Mouse (Mus musculus): ENCODE data around the gene Olfr1239. TPM values are rescaled to one million over a fixed set of nuclear protein-coding genes. Genes with fewer than 3 reads are reported as not detected.

Gene Olfr1239
- not detected in 2 replicates for polyA plus RNA-seq (2012; rRNA removed)

GRCm38 (mm10) chr2:89420307-89420706 is at the start of gene Olfr1239:
Gene Olfr1239, minus strand, starts transcription at chr2:89420407.

GRCm38 (mm10) chr2:89442900-89443299 is 22.7 kb upstream of the Olfr1239 start, which contains the start of gene Olfr1240:
Gene Olfr1240, minus strand, starts transcription at chr2:89443000.

GRCm38 (mm10) chr2:89409576-89409975 is 10.6 kb downstream of the Olfr1239 start, which contains the start of gene Olfr1238:
Gene Olfr1238, minus strand, starts transcription at chr2:89409676.

Other genes starting within 250 kb of the Olfr1239 start
- gene Olfr1225, start 245.7 kb downstream of the Olfr1239 start, polyA plus RNA-seq (2012; rRNA removed): not detected in 2 replicates
- not detected in 2 replicates for gene Olfr1226, start 220.4 kb downstream of the Olfr1239 start, polyA plus RNA-seq (2012; rRNA removed)
- not detected in 2 replicates for gene Olfr1228, start 166.3 kb downstream of the Olfr1239 start, polyA plus RNA-seq (2012; rRNA removed)
- not detected in 2 replicates for gene Olfr1229, start 132.4 kb downstream of the Olfr1239 start, polyA plus RNA-seq (2012; rRNA removed)
- not detected in 2 replicates for gene Olfr1230, start 123.1 kb downstream of the Olfr1239 start, polyA plus RNA-seq (2012; rRNA removed)
- gene Olfr1231, start 113.3 kb downstream of the Olfr1239 start, polyA plus RNA-seq (2012; rRNA removed): not detected in 2 replicates
- not detected in 2 replicates for gene Olfr1232, start 90.7 kb downstream of the Olfr1239 start, polyA plus RNA-seq (2012; rRNA removed)
- gene Olfr1233, start 78.0 kb downstream of the Olfr1239 start, polyA plus RNA-seq (2012; rRNA removed): not detected in 2 replicates
- gene Olfr1234, start 55.5 kb downstream of the Olfr1239 start, polyA plus RNA-seq (2012; rRNA removed): not detected in 2 replicates
- not detected in 2 replicates for gene Olfr1238, start 10.7 kb downstream of the Olfr1239 start, polyA plus RNA-seq (2012; rRNA removed)
- gene Olfr1240, start 22.6 kb upstream of the Olfr1239 start, polyA plus RNA-seq (2012; rRNA removed): not detected in 2 replicates
- not detected in 2 replicates for gene Olfr1241, start 66.7 kb upstream of the Olfr1239 start, polyA plus RNA-seq (2012; rRNA removed)
- not detected in 2 replicates for gene Olfr1242, start 77.9 kb upstream of the Olfr1239 start, polyA plus RNA-seq (2012; rRNA removed)
- gene Olfr1243, start 111.1 kb upstream of the Olfr1239 start, polyA plus RNA-seq (2012; rRNA removed): not detected in 2 replicates
- not detected in 2 replicates for gene Olfr1245, start 158.0 kb upstream of the Olfr1239 start, polyA plus RNA-seq (2012; rRNA removed)
- not detected in 2 replicates for gene Olfr1246, start 172.8 kb upstream of the Olfr1239 start, polyA plus RNA-seq (2012; rRNA removed)
- gene Olfr1247, start 193.7 kb upstream of the Olfr1239 start, polyA plus RNA-seq (2012; rRNA removed): not detected in 2 replicates
- gene Olfr1248, start 197.8 kb upstream of the Olfr1239 start, polyA plus RNA-seq (2012; rRNA removed): not detected in 2 replicates
- not detected in 2 replicates for gene Olfr1249, start 214.6 kb upstream of the Olfr1239 start, polyA plus RNA-seq (2012; rRNA removed)
- gene Olfr1250, start 241.1 kb upstream of the Olfr1239 start, polyA plus RNA-seq (2012; rRNA removed): not detected in 2 replicates

Data from colon, adult 2 months (tissue).